Mouse (Mus musculus): Measurements from ENCODE around the gene Muc13.

DNA sequence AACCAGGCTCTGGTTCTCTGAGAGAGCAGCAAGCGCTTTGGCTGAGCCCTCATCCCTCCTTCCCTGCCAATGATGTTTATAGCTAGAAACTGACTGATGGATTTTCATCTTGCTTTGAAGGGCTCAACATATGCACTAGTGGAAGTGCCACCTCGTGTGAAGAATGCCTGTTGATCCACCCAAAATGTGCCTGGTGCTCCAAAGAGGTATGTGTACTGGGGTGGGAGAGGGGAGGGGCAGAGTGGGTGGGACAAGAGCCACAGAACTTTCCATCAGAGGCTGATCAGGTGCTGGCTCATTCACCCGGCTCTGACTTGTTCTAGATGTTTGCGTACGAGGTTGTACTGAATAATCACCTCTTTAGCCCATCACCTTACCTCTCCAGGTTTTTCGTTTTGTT lies 51.0 kb downstream of the Muc13 start:
- TF ChIP-seq CTCF (IDR thresholded peaks at IDR 0.05; ENCODE audit: borderline replicate concordance, control insufficient read depth, extremely low read depth, insufficient read depth, low read length, poor library complexity) (no peak), POLR2A (IDR thresholded peaks at IDR 0.05; ENCODE audit: control insufficient read depth, extremely low read depth, insufficient read depth, low read length, poor library complexity) (no peak)
